Mouse (Mus musculus): ENCODE measurements around the gene Ces1c. TPM values are rescaled to one million over a fixed set of nuclear protein-coding genes. Genes with fewer than 3 reads are reported as not detected.

The Ces1c gene
- polyA plus RNA-seq, 1 experiment from 2014 or later, result not detected

DNA sequence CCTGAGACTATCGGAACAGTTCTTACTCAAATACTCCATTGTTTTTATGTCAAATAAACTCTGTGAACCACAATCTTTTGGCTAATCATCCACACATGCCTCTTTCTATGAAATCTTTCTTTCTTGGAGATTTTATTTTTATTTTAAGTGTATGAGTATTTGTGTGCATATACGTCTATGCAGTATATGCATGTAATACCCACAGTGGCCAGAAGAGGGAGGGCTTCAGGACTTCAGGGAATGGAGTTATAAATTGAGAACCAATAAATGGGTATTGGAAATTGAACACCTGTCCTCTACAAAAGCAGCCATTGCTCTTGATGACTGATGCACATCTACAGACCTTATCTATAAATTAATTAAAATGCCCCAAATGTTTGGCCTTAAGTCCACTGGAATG is 1.1 kb upstream of the Ces1c start:
- H3K9me3 ChIP-seq (ENCODE audit: control insufficient read depth, low read length), result no peaks in the 10 kb centered on the region
- H3K4me1 ChIP-seq (ENCODE audit: control insufficient read depth, insufficient read depth, low read depth, low read length), result no peaks in the 10 kb centered on the region
- no peak overlapping the region for H3K4me3 ChIP-seq (ENCODE audit: low read length)
- no peak overlapping the region for H3K27ac ChIP-seq (ENCODE audit: low read depth, low read length)
- no peak for ATAC-seq
- H3K4me2 ChIP-seq (ENCODE audit: low read length), result no peak overlapping the region
- H3K27me3 ChIP-seq (replicated peaks; ENCODE audit: control insufficient read depth, insufficient read depth, low read length), result no peaks in the 10 kb centered on the region
- no peaks in the 10 kb centered on the region for H3K36me3 ChIP-seq (ENCODE audit: control insufficient read depth, insufficient read depth, low read length)
- 100% methylated on average over 2 of the region's 2 CpGs for WGBS
- no peak overlapping the region for H3K9ac ChIP-seq (ENCODE audit: low read depth, low read length)

DNA sequence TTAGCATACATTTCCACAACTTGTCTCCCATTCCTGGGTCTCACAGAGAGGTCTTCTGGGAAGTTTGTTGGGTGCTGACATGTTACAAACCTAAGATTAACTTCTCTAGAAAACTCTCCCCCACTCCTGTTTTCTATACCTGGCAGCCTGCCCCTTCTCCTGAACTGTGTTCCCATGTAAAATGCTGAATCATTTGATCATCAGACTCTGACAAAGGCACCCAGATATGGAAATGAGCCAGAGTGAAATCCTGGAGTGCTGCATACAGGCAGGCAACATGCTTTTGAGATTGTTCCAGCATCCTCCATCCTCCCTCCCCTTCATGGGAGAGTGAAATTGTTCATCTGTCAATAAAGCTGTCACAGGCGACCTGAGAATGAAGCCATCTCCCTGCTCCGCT is 4.6 kb downstream of the Ces1c start:
- H3K36me3 ChIP-seq (ENCODE audit: control insufficient read depth, insufficient read depth, low read length), result no peaks in the 10 kb centered on the region
- H3K9me3 ChIP-seq (ENCODE audit: control insufficient read depth, low read length), result no peaks in the 10 kb centered on the region
- no peak for ATAC-seq
- H3K27ac ChIP-seq (ENCODE audit: low read depth, low read length), result no peak overlapping the region
- H3K4me1 ChIP-seq (ENCODE audit: control insufficient read depth, insufficient read depth, low read depth, low read length), result no peaks in the 10 kb centered on the region
- H3K4me3 ChIP-seq (ENCODE audit: low read length), result no peak overlapping the region
- H3K4me2 ChIP-seq (ENCODE audit: low read length), result no peak overlapping the region
- H3K9ac ChIP-seq (ENCODE audit: low read depth, low read length), result no peak overlapping the region
- no peaks in the 10 kb centered on the region for H3K27me3 ChIP-seq (replicated peaks; ENCODE audit: control insufficient read depth, insufficient read depth, low read length)
- WGBS, result 77% methylated on average over 2 of the region's 2 CpGs

GRCm38 (mm10) chr8:93122005-93122404 is 9.1 kb downstream of the Ces1c start:
- ATAC-seq, result no peak
- H3K27me3 ChIP-seq (replicated peaks; ENCODE audit: control insufficient read depth, insufficient read depth, low read length), result no peaks in the 10 kb centered on the region
- H3K4me2 ChIP-seq (ENCODE audit: low read length), result no peak overlapping the region
- no peak overlapping the region for H3K9ac ChIP-seq (ENCODE audit: low read depth, low read length)
- H3K27ac ChIP-seq (ENCODE audit: low read depth, low read length), result no peak overlapping the region
- no peaks in the 10 kb centered on the region for H3K4me1 ChIP-seq (ENCODE audit: control insufficient read depth, insufficient read depth, low read depth, low read length)
- H3K9me3 ChIP-seq (ENCODE audit: control insufficient read depth, low read length), result no peaks in the 10 kb centered on the region
- H3K36me3 ChIP-seq (ENCODE audit: control insufficient read depth, insufficient read depth, low read length), result no peaks in the 10 kb centered on the region
- H3K4me3 ChIP-seq (ENCODE audit: low read length), result no peak overlapping the region
- 86% methylated on average over 1 of the region's 1 CpGs for WGBS

DNA sequence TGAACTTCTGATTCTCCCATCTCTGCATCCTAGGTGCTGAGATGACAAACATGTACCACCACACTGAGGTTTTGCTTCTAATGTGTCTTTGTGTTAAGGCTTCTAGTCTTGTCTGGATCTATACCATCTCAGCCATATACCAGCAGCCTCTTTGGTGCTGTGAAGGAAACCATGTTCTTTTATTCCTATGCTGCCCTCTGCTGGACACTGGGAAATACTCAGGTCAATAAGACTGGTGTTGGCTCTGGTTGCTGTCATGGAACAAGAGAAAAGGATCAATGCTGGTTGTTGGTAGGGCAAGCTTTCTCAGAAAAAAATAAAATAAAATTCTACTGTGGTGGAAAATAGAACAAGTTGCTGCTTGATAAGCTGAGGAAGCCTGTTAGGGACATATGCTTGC is 35.7 kb downstream of the Ces1c start:
- Histone ChIP-seq H3K9ac (ENCODE audit: low read depth, low read length) (no peak overlapping the region), H3K27ac (ENCODE audit: low read depth, low read length) (no peak overlapping the region), H3K9me3 (ENCODE audit: control insufficient read depth, low read length) (no peaks in the 10 kb centered on the region), H3K27me3 (replicated peaks; ENCODE audit: control insufficient read depth, insufficient read depth, low read length) (no peaks in the 10 kb centered on the region), H3K4me3 (ENCODE audit: low read length) (no peak overlapping the region), H3K4me1 (ENCODE audit: control insufficient read depth, insufficient read depth, low read depth, low read length) (no peaks in the 10 kb centered on the region), H3K36me3 (ENCODE audit: control insufficient read depth, insufficient read depth, low read length) (no peaks in the 10 kb centered on the region), H3K4me2 (ENCODE audit: low read length) (no peak overlapping the region)
- no peak for ATAC-seq

DNA sequence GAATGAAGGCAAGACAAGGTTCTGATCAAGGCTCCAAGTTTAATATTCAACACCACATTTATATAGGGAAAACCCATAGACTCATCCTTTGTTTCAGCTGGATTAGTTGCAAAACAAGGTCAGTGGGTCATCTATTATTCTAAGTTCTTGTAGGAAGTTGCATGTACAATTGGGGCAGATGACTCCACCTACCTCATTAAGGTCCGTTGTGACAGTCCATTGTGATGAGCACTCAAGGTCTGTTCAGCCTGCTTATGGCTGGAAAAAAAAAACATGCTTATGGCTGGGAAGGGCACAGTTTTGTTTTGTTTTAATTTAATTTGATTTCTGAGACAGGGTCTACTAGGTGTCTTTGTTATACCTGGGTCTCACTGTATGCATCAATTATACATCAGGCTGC is 39.8 kb downstream of the Ces1c start:
- Histone ChIP-seq H3K9me3 (ENCODE audit: control insufficient read depth, low read length) (no peaks in the 10 kb centered on the region), H3K27me3 (replicated peaks; ENCODE audit: control insufficient read depth, insufficient read depth, low read length) (no peaks in the 10 kb centered on the region), H3K36me3 (ENCODE audit: control insufficient read depth, insufficient read depth, low read length) (no peaks in the 10 kb centered on the region), H3K4me2 (ENCODE audit: low read length) (no peak overlapping the region), H3K4me3 (ENCODE audit: low read length) (no peak overlapping the region), H3K27ac (ENCODE audit: low read depth, low read length) (no peak overlapping the region), H3K4me1 (ENCODE audit: control insufficient read depth, insufficient read depth, low read depth, low read length) (no peaks in the 10 kb centered on the region), H3K9ac (ENCODE audit: low read depth, low read length) (no peak overlapping the region)
- ATAC-seq, result no peak
- 58% methylated on average over 1 of the region's 1 CpGs for WGBS

- Histone ChIP-seq H3K9ac (ENCODE audit: low read depth, low read length) (no peak overlapping the region), H3K27me3 (replicated peaks; ENCODE audit: control insufficient read depth, insufficient read depth, low read length) (no peaks in the 10 kb centered on the region), H3K4me3 (ENCODE audit: low read length) (no peak overlapping the region), H3K9me3 (ENCODE audit: control insufficient read depth, low read length) (no peaks in the 10 kb centered on the region), H3K4me2 (ENCODE audit: low read length) (no peak overlapping the region), H3K27ac (ENCODE audit: low read depth, low read length) (no peak overlapping the region), H3K4me1 (ENCODE audit: control insufficient read depth, insufficient read depth, low read depth, low read length) (no peaks in the 10 kb centered on the region), H3K36me3 (ENCODE audit: control insufficient read depth, insufficient read depth, low read length) (no peaks in the 10 kb centered on the region)
- ATAC-seq, result no peak
- WGBS, result 2% methylated on average over 2 of the region's 2 CpGs
Measured at GRCm38 (mm10) chr8:93088686-93089122, 42.4 kb downstream of the Ces1c start.

GRCm38 (mm10) chr8:93088193-93088592 is 42.9 kb downstream of the Ces1c start:
- H3K9me3 ChIP-seq (ENCODE audit: control insufficient read depth, low read length), result no peaks in the 10 kb centered on the region

DNA sequence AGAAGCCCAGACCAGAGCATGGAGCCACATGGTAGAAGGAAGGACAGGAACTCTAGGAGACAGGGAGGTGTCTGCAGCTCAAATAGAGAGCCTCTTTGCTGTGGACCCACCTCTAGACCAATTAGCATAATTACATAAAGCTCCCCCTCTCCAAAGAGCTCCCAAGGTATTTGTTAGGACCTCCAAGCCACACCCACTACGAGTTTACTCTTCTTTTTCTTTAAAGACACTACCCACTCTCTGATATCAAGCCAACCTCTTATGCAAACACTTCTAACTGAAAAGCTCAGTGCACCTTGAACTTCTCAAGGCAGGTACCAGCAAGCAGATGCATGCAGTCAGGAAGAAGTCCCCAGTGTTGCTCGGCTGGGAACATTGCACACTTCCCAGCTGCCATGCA is 51.2 kb downstream of the Ces1c start, which contains the start of gene Ces1b:
Gene Ces1b (minus strand): TSS at position 131 of the 400 bp plus-strand sequence.
- H3K27me3 ChIP-seq (replicated peaks; ENCODE audit: control insufficient read depth, insufficient read depth, low read length), result no peaks in the 10 kb centered on the region
- no peaks in the 10 kb centered on the region for H3K9me3 ChIP-seq (ENCODE audit: control insufficient read depth, low read length)
- H3K4me2 ChIP-seq (ENCODE audit: low read length), result no peak within 1 kb of the TSS
- H3K27ac ChIP-seq (ENCODE audit: low read depth, low read length), result no peak within 1 kb of the TSS
- H3K4me1 ChIP-seq (ENCODE audit: control insufficient read depth, insufficient read depth, low read depth, low read length), result no peaks in the 10 kb centered on the region
- no peaks in the 10 kb centered on the region for H3K36me3 ChIP-seq (ENCODE audit: control insufficient read depth, insufficient read depth, low read length)
- no peak within 1 kb of the TSS for H3K4me3 ChIP-seq (ENCODE audit: low read length)
- no peak for ATAC-seq
- no peak within 1 kb of the TSS for H3K9ac ChIP-seq (ENCODE audit: low read depth, low read length)
- WGBS, result 80% methylated on average over 2 of the region's 2 CpGs

More at GRCm38 (mm10) chr8:93088193-93088592, 42.9 kb downstream of the Ces1c start:
- no peak overlapping the region for H3K27ac ChIP-seq (ENCODE audit: low read depth, low read length)
- H3K27me3 ChIP-seq (replicated peaks; ENCODE audit: control insufficient read depth, insufficient read depth, low read length), result no peaks in the 10 kb centered on the region
- no peaks in the 10 kb centered on the region for H3K36me3 ChIP-seq (ENCODE audit: control insufficient read depth, insufficient read depth, low read length)
- 34% methylated on average over 7 of the region's 7 CpGs for WGBS
- ATAC-seq, result no peak
- no peak overlapping the region for H3K4me3 ChIP-seq (ENCODE audit: low read length)
- no peaks in the 10 kb centered on the region for H3K4me1 ChIP-seq (ENCODE audit: control insufficient read depth, insufficient read depth, low read depth, low read length)
- H3K9ac ChIP-seq (ENCODE audit: low read depth, low read length), result no peak overlapping the region
- H3K4me2 ChIP-seq (ENCODE audit: low read length), result no peak overlapping the region

- Histone ChIP-seq H3K4me3 (ENCODE audit: low read length) (no peak overlapping the region), H3K4me1 (ENCODE audit: control insufficient read depth, insufficient read depth, low read depth, low read length) (no peaks in the 10 kb centered on the region), H3K27me3 (replicated peaks; ENCODE audit: control insufficient read depth, insufficient read depth, low read length) (no peaks in the 10 kb centered on the region), H3K27ac (ENCODE audit: low read depth, low read length) (no peak overlapping the region), H3K4me2 (ENCODE audit: low read length) (no peak overlapping the region), H3K9me3 (ENCODE audit: control insufficient read depth, low read length) (no peaks in the 10 kb centered on the region), H3K9ac (ENCODE audit: low read depth, low read length) (no peak overlapping the region), H3K36me3 (ENCODE audit: control insufficient read depth, insufficient read depth, low read length) (no peaks in the 10 kb centered on the region)
- WGBS, result 94% methylated on average over 4 of the region's 4 CpGs
- ATAC-seq, result no peak
Measured at GRCm38 (mm10) chr8:93075251-93075650, 55.8 kb downstream of the Ces1c start.

All from hindbrain, embryonic 16.5 days (tissue).